Mouse (Mus musculus): ENCODE measurements around the gene BC030499.

BC030499 gene

DNA sequence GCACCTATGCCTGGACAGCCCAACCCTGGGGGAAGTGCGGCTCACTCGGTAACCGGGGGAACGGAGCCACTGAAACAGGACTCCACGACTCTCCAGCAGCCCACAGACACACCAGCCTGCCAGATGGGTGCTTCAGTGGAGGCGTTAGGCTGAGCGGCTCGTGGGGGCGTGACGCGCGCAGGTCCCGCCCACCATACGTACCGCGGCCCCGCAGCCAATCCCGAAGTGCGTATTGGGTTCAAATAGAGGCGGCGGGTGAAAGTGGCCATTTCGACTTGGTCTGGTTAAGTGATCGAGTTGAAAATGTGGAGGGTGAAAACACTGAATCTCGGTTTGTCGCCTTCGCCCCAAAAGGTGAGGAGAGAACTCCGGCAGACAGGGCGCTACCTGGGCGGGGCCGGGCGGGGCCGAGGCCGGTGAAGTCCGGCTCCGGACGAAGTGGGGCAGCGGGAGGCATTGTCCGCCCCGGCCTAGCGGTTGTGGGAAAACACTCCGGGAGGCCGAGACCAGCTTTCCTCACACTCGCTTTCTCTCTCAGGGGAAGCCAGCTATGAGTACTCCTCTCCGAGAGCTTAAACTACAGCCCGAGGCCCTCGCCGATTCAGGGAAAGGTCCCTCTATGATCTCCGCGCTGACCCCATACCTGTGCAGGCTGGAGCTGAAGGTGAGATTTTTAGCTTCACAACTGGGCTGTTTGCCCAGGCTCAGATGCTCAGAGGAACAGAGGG is 10.9 kb downstream of the BC030499 start, which contains the start of gene Spag5:
Spag5 (plus strand) TSS at position 173 of the 728 bp plus-strand sequence.
- intact Hi-C loops (cut with DNase I): no loop called here

DNA sequence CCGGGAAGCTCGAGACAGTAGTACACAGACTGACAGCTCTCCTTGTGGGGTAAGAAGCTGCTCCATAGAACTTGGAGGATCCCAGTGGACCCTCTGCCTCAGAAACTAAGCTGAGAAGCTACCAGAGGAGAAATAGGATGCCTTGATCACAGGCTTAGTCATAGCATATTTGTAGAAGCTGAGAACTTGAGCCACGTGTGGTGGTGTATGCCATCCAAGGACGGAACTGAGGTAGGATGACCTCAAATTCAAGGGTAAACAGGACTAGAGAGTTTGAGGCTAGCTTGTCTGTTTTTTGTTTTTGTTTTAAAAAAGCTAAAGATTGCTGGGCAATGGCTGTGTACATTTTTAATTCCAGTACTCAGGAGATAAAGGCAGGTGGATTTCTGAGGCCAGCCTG is 14.6 kb downstream of the BC030499 start:
- intact Hi-C loops (cut with DNase I): no loop called here

- intact Hi-C loops (cut with DNase I): no loop called here
Measured at GRCm38 (mm10) chr11:78310861-78311511, 20.3 kb downstream of the BC030499 start.

GRCm38 (mm10) chr11:78313662-78314061 is 23.0 kb downstream of the BC030499 start:
- intact Hi-C loops (cut with DNase I): no loop called here

DNA sequence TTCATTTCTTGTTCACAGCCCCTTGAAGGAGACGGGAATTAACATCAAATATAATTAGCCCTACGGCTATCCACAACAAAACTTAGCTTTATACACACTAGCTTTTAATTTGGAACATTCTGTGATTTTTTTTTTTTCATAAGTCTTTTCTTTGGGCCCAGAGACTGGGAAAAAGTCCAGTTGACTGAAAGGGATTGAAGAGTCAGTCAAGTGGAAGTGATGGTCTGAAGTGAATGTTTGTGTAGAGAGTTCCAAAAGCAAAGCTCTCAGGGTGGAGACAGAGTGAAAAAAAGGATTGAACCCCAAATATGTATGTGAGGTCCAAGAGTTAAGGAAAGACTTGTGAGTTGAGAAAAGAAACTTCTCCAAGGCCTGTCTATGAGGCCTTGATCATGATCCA is 27.8 kb downstream of the BC030499 start:
- intact Hi-C loops (cut with DNase I): no loop called here

DNA sequence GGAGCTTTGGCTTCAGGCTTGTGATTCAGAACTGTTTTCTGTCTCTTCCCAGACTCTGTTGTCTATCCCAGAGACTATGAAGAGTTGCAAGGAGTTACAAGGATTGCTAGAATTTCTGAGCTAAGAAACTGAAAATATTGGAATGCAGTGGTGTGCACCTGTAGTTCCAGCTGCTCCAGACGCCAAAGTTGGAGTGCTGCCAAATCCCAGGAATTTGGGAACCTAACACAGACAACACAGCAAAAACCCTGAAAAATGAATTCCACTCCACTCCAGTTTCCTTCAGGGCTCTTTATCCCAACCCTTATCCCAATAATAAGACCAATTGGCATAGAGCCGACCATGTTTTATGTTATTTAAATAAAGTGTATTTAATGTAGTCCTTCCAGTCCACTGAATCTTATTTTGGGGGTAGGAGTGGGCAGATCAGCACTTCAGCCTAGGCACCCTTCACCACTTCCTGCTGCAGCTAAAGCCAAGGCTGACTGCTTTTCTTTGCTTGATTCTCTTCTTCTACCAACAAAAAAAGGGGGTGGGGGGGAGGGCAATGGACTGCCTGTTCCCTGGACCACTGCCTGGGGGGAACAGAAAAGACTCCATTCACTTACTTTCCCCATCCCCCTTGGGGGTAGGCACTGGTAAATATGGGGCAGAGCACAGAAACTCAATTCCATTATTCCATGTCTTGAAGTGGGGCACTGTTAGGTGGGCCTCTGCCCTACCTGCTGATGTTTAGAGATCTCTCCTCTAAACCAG is 31.6 kb downstream of the BC030499 start:
- intact Hi-C loops (cut with DNase I): no loop called here

GRCm38 (mm10) chr11:78322860-78323259 is 32.2 kb downstream of the BC030499 start, which contains the start of gene Aldoc:
Aldoc (plus strand) TSS chr11:78322968.
- intact Hi-C loops (cut with DNase I): no loop called here

GRCm38 (mm10) chr11:78324000-78324785 is 33.6 kb downstream of the BC030499 start:
- intact Hi-C loops (cut with DNase I): no loop called here

DNA sequence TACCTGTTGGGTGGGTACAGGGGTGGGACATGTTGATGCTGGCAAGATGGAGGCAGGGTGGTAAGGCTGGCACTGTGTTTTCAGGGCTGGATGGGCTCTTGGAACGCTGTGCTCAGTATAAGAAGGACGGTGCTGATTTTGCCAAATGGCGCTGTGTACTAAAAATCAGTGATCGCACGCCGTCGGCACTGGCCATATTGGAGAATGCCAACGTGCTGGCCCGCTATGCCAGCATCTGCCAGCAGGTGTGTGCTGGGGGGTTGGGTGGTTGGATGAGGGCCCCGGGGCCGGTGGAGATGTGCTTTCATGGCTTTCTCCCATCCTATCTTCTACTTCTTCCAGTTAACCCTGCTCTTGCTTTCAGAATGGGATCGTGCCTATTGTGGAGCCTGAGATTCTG is 34.3 kb downstream of the BC030499 start:
- intact Hi-C loops (cut with DNase I): no loop called here

- intact Hi-C loops (cut with DNase I): no loop called here
Measured at GRCm38 (mm10) chr11:78327215-78327614, 36.6 kb downstream of the BC030499 start.

- intact Hi-C loops (cut with DNase I): no loop called here
Measured at GRCm38 (mm10) chr11:78327634-78328511, 37.2 kb downstream of the BC030499 start, which contains the start of gene Pigs. Pigs (plus strand) TSS chr11:78328415.

DNA sequence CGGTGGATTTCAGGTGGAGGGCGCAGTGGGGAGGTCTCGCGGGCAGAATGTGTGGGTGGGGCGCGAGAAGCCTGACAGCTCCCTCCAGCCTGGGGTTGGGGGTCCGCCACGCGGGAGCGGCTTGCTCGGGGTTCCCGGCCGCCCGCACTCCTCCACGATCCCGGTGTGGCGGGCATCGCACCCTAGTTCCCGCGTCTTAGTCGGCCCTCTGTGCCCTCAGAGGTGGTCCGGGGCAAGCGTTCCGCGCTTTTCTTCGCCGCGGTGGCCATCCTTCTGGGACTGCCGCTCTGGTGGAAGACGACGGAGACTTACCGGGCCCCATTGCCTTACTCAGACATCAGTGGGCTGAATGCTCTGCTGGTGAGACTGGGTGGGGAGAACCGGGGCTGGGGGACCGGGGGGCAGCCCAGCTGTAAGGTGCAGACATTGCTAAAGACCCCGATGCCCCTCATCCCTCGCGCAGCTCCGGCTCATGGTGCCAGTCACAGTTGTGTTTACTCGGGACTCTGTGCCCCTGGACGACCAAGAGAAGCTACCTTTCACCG is 37.9 kb downstream of the BC030499 start:
- intact Hi-C loops (cut with DNase I): no loop called here

GRCm38 (mm10) chr11:78332676-78333075 is 42.0 kb downstream of the BC030499 start:
- intact Hi-C loops (cut with DNase I): no loop called here

GRCm38 (mm10) chr11:78333992-78334391 is 43.4 kb downstream of the BC030499 start:
- intact Hi-C loops (cut with DNase I): no loop called here

- intact Hi-C loops (cut with DNase I): no loop called here
Measured at GRCm38 (mm10) chr11:78337040-78337439, 46.4 kb downstream of the BC030499 start.

- intact Hi-C loops (cut with DNase I): no loop called here
Measured at GRCm38 (mm10) chr11:78341702-78342101, 51.1 kb downstream of the BC030499 start.

- intact Hi-C loops (cut with DNase I): no loop called here
Measured at GRCm38 (mm10) chr11:78343381-78344327, 53.0 kb downstream of the BC030499 start, which contains the start of gene Unc119. Unc119 (plus strand) TSS chr11:78343482.

DNA sequence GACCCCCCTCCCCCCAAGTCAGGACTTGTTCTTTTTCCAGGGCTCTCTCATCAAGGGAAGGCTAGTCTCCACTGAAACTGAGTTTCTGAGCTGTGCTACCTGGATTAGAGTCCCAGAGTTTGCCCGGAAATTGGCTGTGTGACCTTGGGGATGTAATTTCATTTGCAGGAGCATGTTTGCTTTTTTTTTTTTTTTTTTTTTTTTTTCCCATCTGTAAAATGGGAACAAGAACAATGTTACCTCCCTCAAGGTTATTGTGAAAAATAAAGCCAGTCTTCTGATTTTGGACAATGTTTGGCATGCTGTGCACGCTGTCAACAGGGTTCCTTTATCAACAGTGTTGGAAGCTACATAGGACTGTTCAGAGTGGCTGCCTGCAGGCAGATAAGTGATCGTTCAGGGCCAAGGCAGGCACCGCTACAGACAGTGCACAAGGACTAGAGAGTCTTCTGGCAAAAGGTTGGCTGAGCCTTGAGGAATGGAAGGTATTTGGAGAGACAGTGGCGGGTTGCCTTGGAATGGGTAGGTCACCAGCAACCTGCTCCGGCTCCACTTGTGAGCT is 53.8 kb downstream of the BC030499 start:
- intact Hi-C loops (cut with DNase I): no loop called here
